Mouse (Mus musculus) forebrain, embryonic 10.5 days (tissue): Measurements from ENCODE around the gene 1700013F07Rik. TPM values are rescaled to one million over a fixed set of nuclear protein-coding genes. Genes with fewer than 3 reads are reported as not detected.
"Not testable (repeated sequence)": the region's sequence is repeated elsewhere in the genome, so short reads cannot be mapped to it uniquely, and the experiment has no call there.

Experiments
- DNase-seq: peaks from one replicate; pipeline ENCODE4 v3.0.0-alpha.2; 2017; ENCODE audit warnings: low spot score; ENCODE audit errors: extremely low spot score
- H3K27ac ChIP-seq: fragments of 300-500 bp; sonication (generic); 2 replicates; pipeline ENCODE4 v1.5.1; 2016; ENCODE audit warnings: mild to moderate bottlenecking
- H3K27me3 ChIP-seq: fragments of 300-500 bp; sonication (generic); 2 replicates; pipeline ENCODE4 v1.6.1; 2016; ENCODE audit warnings: mild to moderate bottlenecking; ENCODE audit not compliant: poor library complexity, severe bottlenecking
- H3K36me3 ChIP-seq: fragments of 300-500 bp; sonication (generic); replicated peaks from 2 replicates; pipeline ENCODE4 v1.6.1; 2016; ENCODE audit warnings: mild to moderate bottlenecking, moderate library complexity
- H3K4me1 ChIP-seq: fragments of 300-500 bp; sonication (generic); 2 replicates; pipeline ENCODE4 v1.6.1; 2016
- H3K4me3 ChIP-seq: fragments of 300-500 bp; sonication (generic); 2 replicates; pipeline ENCODE4 v1.5.1; 2016; ENCODE audit warnings: mild to moderate bottlenecking, moderate library complexity
- H3K9me3 ChIP-seq: fragments of 300-500 bp; sonication (generic); 2 replicates; pipeline ENCODE4 v1.6.1; 2016; ENCODE audit warnings: mild to moderate bottlenecking, moderate library complexity
- WGBS: fragments of 180-500 bp; shearing (Covaris S2); methylation state at CpG from one replicate; pipeline ENCODE4 v1.1.7; 2016; 5-methylcytosine and 5-hydroxymethylcytosine counted together
- polyA plus RNA-seq: library from polyadenylated mRNA; unstranded; fragments of >200 nt; fragmentation: Nextera tagmentation; extraction: Ambion mirVana; gene quantifications from 2 replicates; pipeline ENCODE4 v1.2.1, GENCODE M21; 2016

Gene 1700013F07Rik
- 0.29 and 0.42 TPM in 2 replicates for polyA plus RNA-seq

DNA sequence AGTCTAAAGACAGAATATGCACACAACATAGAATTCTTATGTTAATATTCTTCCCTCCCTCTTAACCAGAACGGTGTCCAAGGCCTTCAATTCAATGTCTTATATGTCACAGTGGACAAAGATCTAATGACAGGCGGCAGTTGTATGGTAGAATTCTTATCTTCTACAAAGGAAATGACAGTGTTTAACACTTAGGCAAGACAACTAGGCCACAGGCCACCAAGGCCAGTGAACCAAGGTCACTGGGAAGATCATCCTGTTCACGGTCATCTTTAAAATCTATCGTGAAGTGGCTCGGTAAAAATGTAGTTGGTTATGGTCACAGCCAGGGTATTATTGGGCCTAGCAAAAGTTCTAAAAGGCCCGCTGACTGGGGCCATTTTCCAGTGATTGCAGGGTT lies at the start of gene 1700013F07Rik:
Gene 1700013F07Rik, plus strand, starts transcription at position 200 of the 400 bp plus-strand sequence.
- H3K36me3 ChIP-seq: no peaks in the 10 kb centered on the region
- H3K27ac ChIP-seq: no peak within 1 kb of the TSS
- 91% methylated on average over 6 of the region's 6 CpGs for WGBS
- peaks cover 34% of the 10 kb centered on the region for H3K27me3 ChIP-seq
- H3K4me1 ChIP-seq: peaks cover 18% of the 10 kb centered on the region
- peak; percentile 11 for DNase-seq
- H3K9me3 ChIP-seq: no peaks in the 10 kb centered on the region; the same call in 1 of the 2 replicates
- H3K4me3 ChIP-seq: no peak within 1 kb of the TSS

DNA sequence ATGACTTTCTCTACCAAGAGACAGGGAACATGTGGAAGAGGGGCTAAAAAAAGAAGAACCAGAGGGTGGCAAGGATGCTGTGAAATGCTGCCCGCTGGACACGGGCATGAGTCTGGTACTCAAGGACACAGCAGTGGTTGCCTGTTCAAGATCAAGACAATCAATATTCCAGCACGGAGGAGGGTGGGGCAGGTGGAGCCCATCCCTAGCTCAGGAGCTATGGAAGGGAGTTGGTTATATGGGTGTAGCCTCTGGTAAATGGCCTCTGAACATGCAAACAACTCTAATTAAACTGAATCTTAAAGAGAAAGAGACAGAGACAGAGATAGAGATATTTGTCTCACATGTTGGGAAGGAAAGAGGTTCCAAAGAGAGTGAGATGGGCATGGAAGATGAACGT lies 49.2 kb upstream of the 1700013F07Rik start:
- H3K27ac ChIP-seq: no peak overlapping the region
- no peaks in the 10 kb centered on the region for H3K36me3 ChIP-seq
- no peaks in the 10 kb centered on the region for H3K4me1 ChIP-seq
- no peaks in the 10 kb centered on the region; the same call in 1 of the 2 replicates for H3K9me3 ChIP-seq
- H3K4me3 ChIP-seq: no peak overlapping the region
- DNase-seq: no peak
- H3K27me3 ChIP-seq: no peaks in the 10 kb centered on the region
- WGBS: 91% methylated on average over 4 of the region's 4 CpGs

- no peaks in the 10 kb centered on the region for H3K27me3 ChIP-seq
- no peak for DNase-seq
- WGBS: 39% methylated on average over 3 of the region's 3 CpGs
- no peak overlapping the region for H3K4me3 ChIP-seq
- peaks cover 14% of the 10 kb centered on the region for H3K4me1 ChIP-seq
- no peak overlapping the region for H3K27ac ChIP-seq
- H3K36me3 ChIP-seq: no peaks in the 10 kb centered on the region
- no peaks in the 10 kb centered on the region; the same call in 1 of the 2 replicates for H3K9me3 ChIP-seq
These were observed 44.0 kb upstream of the 1700013F07Rik start for GRCm38 (mm10) chr3:108489968-108490367.

GRCm38 (mm10) chr3:108494861-108495474 lies 39.0 kb upstream of the 1700013F07Rik start:
- no peak for DNase-seq
- no peaks in the 10 kb centered on the region for H3K36me3 ChIP-seq
- H3K9me3 ChIP-seq: no peaks in the 10 kb centered on the region
- WGBS: 71% methylated on average over 9 of the region's 9 CpGs
- 0 out of 2 replicates have a peak overlapping the region, but pooled peaks have one; percentile 26 for H3K27ac ChIP-seq
- peaks cover 42% of the 10 kb centered on the region for H3K4me1 ChIP-seq
- no peak overlapping the region for H3K4me3 ChIP-seq
- H3K27me3 ChIP-seq: peaks cover 9% of the 10 kb centered on the region; the same call in 1 of the 2 replicates

DNA sequence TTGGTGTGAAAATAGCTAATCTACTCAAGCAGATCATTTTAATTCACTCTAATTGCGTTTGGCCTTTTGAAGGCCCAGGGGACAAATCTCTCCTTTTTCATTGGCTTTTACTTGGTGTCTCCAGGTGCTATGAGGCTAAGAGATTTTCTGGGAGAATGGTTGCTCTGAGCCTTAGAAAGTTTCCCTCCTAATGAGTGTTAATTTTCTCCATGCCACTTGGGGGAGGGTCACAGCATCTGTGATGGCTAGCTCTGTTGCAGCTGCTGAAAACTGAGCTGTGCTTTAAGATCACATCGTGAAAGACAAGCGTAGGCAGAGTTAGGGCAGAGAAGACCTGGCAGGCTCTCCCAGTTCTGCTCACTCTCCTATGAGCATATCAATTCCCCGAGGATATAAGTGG lies 38.5 kb upstream of the 1700013F07Rik start:
- 29% methylated on average over 4 of the region's 4 CpGs for WGBS
- no peak for DNase-seq

GRCm38 (mm10) chr3:108497602-108498001 lies 36.3 kb upstream of the 1700013F07Rik start:
- Histone ChIP-seq H3K4me1 (peaks cover 37% of the 10 kb centered on the region), H3K9me3 (no peaks in the 10 kb centered on the region), H3K27me3 (peaks cover 9% of the 10 kb centered on the region; the same call in 1 of the 2 replicates), H3K27ac (no peak overlapping the region), H3K4me3 (no peak overlapping the region), H3K36me3 (no peaks in the 10 kb centered on the region)
- 33% methylated on average over 9 of the region's 9 CpGs for WGBS
- no peak for DNase-seq

More for the DNA sequence above, 38.5 kb upstream of the 1700013F07Rik start:
- 0 out of 2 replicates have a peak overlapping the region, but pooled peaks have one; percentile 42 for H3K27ac ChIP-seq
- peaks cover 42% of the 10 kb centered on the region for H3K4me1 ChIP-seq
- peaks cover 9% of the 10 kb centered on the region; the same call in 1 of the 2 replicates for H3K27me3 ChIP-seq
- no peaks in the 10 kb centered on the region for H3K9me3 ChIP-seq
- H3K36me3 ChIP-seq: no peaks in the 10 kb centered on the region
- no peak overlapping the region for H3K4me3 ChIP-seq

DNA sequence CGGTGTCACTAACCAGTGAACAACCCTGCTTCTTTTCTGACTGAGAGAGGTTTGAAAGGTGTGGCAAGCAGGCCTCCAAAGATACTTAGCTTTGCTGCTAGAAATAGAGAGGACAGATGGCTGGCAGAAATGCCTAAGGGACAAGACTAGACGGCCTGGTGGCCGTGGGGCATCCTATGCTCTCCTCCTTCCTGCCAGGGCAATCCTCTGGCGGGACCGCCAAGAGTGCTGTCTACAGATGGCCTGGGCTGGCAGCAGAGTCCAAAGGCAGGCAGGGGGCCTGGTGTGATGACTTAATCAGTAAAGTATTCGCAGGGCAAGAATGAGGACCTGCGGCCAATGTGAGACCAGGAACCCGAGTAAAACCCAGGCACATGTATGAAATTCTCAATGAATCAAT lies 34.1 kb upstream of the 1700013F07Rik start:
- no peaks in the 10 kb centered on the region for H3K36me3 ChIP-seq
- H3K4me1 ChIP-seq: peaks cover 30% of the 10 kb centered on the region
- no peak overlapping the region for H3K4me3 ChIP-seq
- no peak for DNase-seq
- peaks cover 9% of the 10 kb centered on the region; the same call in 1 of the 2 replicates for H3K27me3 ChIP-seq
- H3K27ac ChIP-seq: no peak overlapping the region
- H3K9me3 ChIP-seq: no peaks in the 10 kb centered on the region
- 82% methylated on average over 8 of the region's 8 CpGs for WGBS

- WGBS: 93% methylated on average over 3 of the region's 3 CpGs
- not testable (repeated sequence) for H3K27me3 ChIP-seq, DNase-seq, H3K4me3 ChIP-seq, H3K9me3 ChIP-seq, H3K27ac ChIP-seq, H3K36me3 ChIP-seq
- H3K4me1 ChIP-seq: peaks cover 14% of the 10 kb centered on the region
These were observed 32.5 kb upstream of the 1700013F07Rik start for GRCm38 (mm10) chr3:108501411-108501810.

DNA sequence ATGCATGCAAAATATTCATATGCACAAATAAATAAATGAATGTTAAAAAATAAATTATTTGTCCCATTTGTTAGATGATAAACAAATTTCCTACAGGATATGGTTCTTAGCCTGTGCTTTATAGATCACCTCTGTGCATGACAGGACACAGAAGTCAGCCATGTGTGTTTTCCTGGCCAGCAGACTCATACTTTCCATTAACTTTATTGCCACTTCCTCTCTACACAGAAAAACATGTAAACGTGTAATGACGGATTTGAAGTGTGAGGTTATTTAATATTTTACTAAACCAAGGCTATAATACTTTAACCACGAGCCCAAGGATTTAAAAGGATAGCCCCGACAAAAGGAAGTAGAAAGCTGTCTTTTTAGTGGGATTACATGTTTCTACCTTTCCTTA lies 30.0 kb upstream of the 1700013F07Rik start:
- WGBS: 92% methylated on average over 4 of the region's 4 CpGs
- no peak overlapping the region for H3K4me3 ChIP-seq
- no peaks in the 10 kb centered on the region for H3K27me3 ChIP-seq
- no peak overlapping the region for H3K27ac ChIP-seq
- H3K9me3 ChIP-seq: no peaks in the 10 kb centered on the region
- H3K36me3 ChIP-seq: no peaks in the 10 kb centered on the region
- H3K4me1 ChIP-seq: peaks cover 11% of the 10 kb centered on the region
- no peak for DNase-seq

DNA sequence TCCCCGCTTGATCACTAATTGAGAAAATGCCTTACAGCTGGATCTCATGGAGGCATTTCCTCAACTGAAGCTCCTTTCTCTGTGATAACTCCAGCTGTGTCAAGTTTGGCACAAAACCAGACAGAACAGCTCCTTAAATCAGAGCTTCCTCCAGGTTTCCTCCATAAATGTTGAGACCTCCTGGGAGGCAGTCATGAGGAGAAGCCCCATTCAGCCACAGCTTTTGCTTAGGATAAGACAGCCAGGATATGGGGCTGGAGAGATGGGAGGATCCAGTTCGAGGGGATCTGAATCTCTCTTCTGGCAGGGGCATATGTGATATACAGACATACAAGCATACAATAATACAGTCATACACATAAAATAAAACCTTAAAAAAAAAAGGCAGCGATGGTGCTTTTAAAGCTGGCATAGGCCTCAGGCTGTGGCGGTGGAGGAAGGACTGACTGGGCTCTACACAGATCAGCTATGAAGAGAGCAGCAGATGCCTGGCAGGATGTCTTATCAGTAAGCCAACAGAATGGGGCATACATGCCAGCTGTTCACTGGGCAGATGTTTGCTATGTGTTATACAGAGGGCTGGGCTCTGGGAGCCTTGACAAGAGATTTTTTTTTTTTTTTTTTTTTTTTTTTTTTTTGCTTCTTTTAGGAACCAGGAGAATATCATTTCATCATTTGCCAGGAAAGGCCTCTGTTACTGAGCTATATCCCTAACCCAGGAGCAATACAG lies 25.0 kb upstream of the 1700013F07Rik start:
- 73% methylated on average over 4 of the region's 4 CpGs for WGBS

DNA sequence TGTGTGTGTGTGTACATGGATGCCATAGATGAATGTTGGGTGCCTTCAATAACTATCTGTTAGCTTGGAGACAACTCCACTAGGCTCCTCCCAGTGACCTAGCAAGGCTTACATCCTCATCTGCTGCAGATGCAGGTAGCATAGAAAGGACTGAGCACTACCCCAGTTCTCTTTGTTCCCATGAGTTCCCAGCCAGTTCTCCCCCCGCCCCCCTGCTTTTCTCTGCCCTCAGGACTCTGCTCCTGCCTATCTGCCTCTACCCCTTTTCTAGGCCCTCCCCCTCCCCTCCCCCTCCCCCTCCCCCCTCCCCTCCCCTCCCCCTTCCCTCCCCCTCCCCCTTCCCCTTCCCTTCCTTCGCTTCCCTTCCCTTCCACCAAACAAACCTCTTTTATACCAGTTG lies 23.8 kb upstream of the 1700013F07Rik start:
- WGBS: 17% methylated on average over 2 of the region's 2 CpGs
- H3K36me3 ChIP-seq: no peaks in the 10 kb centered on the region
- peaks cover 32% of the 10 kb centered on the region for H3K4me1 ChIP-seq
- no peak overlapping the region for H3K4me3 ChIP-seq
- no peaks in the 10 kb centered on the region for H3K27me3 ChIP-seq
- no peaks in the 10 kb centered on the region for H3K9me3 ChIP-seq
- 0 out of 2 replicates have a peak overlapping the region, but pooled peaks have one; percentile 0 for H3K27ac ChIP-seq
- DNase-seq: no peak

More for the DNA sequence above, 25.0 kb upstream of the 1700013F07Rik start:
- DNase-seq: no peak
- Histone ChIP-seq H3K4me1 (peaks cover 32% of the 10 kb centered on the region), H3K4me3 (no peak overlapping the region), H3K27me3 (no peaks in the 10 kb centered on the region), H3K9me3 (no peaks in the 10 kb centered on the region), H3K36me3 (no peaks in the 10 kb centered on the region), H3K27ac (no peak overlapping the region)

DNA sequence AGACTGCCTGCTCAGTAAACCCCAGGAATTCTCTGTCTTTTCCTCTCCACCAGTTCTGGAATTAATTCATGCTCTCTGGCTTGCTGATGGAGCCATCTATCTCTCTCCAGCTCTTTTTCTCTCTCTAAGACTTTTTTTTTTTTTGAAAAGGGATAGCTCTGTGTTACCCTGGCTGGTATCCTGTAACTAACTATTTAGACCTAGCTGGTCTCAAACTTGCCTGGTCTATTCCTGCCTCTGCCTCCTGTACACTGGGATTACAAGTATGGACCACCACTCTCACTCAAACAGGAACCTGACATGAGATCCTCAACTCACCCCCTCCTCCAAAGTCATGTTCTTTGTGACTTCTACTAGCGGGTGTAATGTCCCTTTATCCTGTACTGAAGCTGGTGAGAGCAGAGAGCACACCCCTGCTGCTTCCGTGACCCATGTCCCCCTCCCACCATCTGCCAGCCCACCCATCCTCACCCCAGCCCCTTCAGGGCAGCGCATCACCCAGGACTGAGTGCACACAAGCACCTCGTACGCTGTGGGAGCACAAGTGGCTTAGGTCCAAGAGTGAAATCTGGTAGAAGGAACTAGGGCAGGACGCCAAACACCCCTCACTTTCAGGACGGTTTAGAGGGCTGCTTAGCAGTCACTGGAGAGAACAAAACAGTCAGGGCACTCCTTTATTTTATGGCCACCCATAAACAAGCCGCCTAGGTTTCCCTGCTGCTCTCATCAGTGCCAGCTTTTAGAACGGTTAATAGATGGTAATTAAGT lies 23.1 kb upstream of the 1700013F07Rik start:
- DNase-seq: no peak
- Histone ChIP-seq H3K36me3 (no peaks in the 10 kb centered on the region), H3K27ac (peak overlapping the region; percentile 65)

More for the DNA sequence above, 23.1 kb upstream of the 1700013F07Rik start:
- Histone ChIP-seq H3K4me1 (peaks cover 32% of the 10 kb centered on the region), H3K9me3 (no peaks in the 10 kb centered on the region), H3K27me3 (no peaks in the 10 kb centered on the region), H3K4me3 (no peak overlapping the region)
- WGBS: 21% methylated on average over 9 of the region's 9 CpGs
